Mouse (Mus musculus) naive thymus-derived CD4-positive, alpha-beta T cell, adult 2 months (primary cell): ENCODE measurements around the gene F11r.
"Not testable (repeated sequence)": the region's sequence is repeated elsewhere in the genome, so short reads cannot be mapped to it uniquely, and the experiment has no call there.

ENCODE experiments used
- DNase-seq: peaks from one replicate; pipeline ENCODE4 v3.0.0-alpha.2; 2011; ENCODE audit warnings: low read depth

The F11r gene

DNA sequence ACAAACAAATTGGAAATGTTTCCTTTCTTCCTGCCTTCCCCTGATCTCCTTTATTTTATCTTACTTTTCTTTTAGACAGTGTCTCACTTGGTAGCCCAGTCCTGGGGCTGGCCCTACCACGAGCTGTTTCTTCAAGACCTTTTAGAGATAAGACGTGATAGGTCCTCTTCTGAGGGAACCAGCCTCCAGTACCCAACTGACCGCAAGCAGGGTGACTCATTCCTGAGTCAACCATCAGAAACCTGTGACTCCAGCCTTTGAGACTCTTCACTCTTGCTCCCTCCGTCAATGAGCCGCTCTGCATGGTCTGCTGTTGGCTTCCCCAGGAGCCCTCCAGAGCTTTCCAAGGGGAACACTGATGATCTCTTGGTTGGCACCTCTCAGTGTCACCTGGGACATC is 33.6 kb downstream of the F11r start:
- DNase-seq, result no peak

GRCm38 (mm10) chr1:171471452-171471851 is 34.1 kb downstream of the F11r start:
- DNase-seq, result no peak

DNA sequence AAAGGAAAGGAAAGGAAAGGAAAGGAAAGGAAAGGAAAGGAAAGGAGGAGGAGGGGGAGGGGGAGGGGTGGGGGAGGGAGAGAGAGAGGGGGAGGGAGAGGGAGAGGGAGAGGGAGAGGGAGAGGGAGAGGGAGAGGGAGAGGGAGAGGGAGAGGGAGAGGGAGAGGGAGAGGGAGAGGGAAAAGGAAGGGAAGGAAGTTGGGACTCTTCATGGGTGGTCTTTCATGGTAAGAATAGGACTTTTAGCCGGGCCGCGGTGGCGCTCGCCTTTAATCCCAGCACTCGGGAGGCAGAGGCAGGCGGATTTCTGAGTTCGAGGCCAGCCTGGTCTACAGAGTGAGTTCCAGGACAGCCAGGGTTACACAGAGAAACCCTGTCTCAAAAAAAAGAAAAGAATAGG is 34.6 kb downstream of the F11r start:
- not testable (repeated sequence) for DNase-seq

- no peak for DNase-seq
Observed at GRCm38 (mm10) chr1:171473506-171473905, 36.2 kb downstream of the F11r start.

GRCm38 (mm10) chr1:171473920-171474640 is 36.7 kb downstream of the F11r start:
- no peak for DNase-seq

- no peak for DNase-seq
Observed at GRCm38 (mm10) chr1:171477123-171477522, 39.8 kb downstream of the F11r start.

- DNase-seq, result peak; percentile 57
Observed at GRCm38 (mm10) chr1:171477758-171478545, 40.6 kb downstream of the F11r start.

GRCm38 (mm10) chr1:171478968-171479367 is 41.6 kb downstream of the F11r start:
- peak; percentile 75 for DNase-seq

DNA sequence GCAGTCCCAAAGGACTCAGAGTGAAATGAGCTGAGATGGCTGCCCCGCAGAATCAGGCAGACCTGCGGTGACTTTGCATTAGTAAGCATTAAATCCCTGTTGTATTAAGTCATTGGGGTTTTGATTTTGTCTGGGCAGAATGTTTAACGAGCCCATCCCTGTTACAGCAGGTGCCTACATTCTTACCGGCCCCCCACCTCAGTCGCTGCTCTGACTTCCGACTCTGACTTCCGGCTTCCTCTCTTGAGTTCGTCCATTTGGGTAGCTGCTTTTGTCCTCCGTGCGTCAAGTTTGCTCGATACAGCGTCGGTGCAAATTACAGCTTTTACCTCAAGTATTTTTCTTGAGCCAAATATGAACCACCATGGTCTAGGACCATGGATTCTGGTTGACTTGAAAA is 56.9 kb downstream of the F11r start:
- DNase-seq, result no peak

- no peak for DNase-seq
Observed at GRCm38 (mm10) chr1:171495371-171495770, 58.0 kb downstream of the F11r start.

DNA sequence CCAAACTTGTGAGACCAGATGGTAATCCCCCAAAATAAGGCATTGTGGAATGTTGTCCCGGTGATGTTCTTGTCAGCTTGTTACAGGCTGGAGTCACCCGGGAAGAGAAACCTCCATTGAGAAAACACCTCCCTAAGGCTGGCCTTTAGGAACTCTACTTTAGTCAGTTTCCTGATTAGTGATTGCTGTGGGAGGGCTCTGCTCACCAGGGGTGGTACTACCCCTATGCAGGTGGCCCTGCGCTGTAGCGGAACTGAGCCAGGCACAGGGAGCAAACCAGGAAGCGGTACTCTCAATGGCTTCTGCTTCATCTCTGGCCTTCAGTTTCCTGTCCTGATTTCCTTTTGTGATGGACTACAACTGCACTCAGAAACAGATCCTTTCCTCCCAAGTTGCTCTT is 62.5 kb downstream of the F11r start:
- no peak for DNase-seq

GRCm38 (mm10) chr1:171501016-171501610 is 63.8 kb downstream of the F11r start:
- no peak for DNase-seq

DNA sequence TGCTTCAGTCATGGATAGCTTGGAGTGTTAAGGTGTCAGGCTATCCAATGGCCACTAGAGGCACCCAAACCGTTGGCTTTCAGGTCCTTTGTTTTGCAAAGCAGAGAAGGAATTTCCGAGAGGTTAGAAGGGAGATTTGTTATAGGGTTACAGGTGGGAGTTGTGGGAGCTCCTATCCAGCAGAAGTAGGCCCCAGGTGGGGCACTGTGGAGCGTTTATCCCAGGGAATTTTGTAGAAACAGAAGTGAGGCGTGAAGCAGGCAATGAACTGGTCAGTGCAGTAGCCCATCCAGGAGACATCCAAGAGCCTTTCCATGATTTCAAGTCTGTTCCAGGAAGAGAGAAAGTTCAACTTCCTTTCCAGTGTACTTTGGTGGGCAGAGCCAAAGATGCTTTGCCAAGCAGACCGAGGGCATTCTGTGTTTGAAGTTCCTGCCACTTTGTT is 64.3 kb downstream of the F11r start:
- peak; percentile 63 for DNase-seq

DNA sequence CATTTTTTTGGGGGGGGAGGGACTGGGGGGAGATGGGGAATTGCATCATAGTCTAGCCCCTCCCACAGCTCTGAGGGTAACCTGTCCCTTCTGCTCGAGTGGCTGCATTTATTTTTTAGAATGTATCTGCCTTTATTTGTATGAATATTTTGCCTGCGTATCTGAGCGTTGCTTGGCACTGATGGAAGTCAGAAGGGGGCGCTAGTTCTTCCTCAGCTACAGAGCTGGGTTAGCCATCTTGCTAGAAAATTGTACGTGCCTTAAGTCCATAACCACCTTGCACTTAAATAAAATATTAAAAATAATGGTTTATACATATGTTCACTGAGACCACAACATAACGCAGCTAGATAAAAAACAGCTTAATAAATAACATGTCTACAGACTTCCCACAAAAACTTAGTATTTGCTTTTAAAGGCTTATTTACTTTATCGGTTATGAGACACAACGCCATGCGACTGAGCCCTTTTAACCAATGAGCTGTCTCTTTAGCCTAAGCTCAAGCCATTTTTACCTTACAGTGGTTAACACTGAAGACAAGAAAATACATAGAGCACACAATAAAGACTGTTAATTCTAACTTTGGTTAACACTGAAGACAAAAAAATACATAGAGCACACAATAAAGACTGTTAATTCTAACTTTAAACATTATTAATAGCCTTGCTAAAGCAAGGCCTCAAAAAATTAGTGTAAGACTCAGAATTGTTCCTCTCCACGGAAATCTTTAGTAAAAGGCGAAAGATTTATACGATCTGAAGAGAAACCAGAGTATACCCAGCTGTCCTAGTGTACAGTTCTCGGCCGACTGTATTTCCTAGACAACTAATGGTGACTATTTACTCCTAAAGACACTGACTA is 65.3 kb downstream of the F11r start:
- DNase-seq, result peak; percentile 90

GRCm38 (mm10) chr1:171503250-171503591 is 65.9 kb downstream of the F11r start, which contains the start of gene Alyref2:
Gene Alyref2 (plus strand): TSS chr1:171503478.
- peak; percentile 98 for DNase-seq

- DNase-seq, result peak; percentile 77
Observed at GRCm38 (mm10) chr1:171503592-171504291, 66.4 kb downstream of the F11r start.

GRCm38 (mm10) chr1:171504586-171504985 is 67.3 kb downstream of the F11r start:
- peak; percentile 33 for DNase-seq

GRCm38 (mm10) chr1:171513234-171513633 is 75.9 kb downstream of the F11r start:
- peak; percentile 37 for DNase-seq

GRCm38 (mm10) chr1:171513760-171514159 is 76.4 kb downstream of the F11r start:
- no peak for DNase-seq
